Mouse (Mus musculus): ENCODE data around the gene Atp5g1.
"Not testable (repeated sequence)": the region's sequence is repeated elsewhere in the genome, so short reads cannot be mapped to it uniquely, and the experiment has no call there.

The Atp5g1 gene

DNA sequence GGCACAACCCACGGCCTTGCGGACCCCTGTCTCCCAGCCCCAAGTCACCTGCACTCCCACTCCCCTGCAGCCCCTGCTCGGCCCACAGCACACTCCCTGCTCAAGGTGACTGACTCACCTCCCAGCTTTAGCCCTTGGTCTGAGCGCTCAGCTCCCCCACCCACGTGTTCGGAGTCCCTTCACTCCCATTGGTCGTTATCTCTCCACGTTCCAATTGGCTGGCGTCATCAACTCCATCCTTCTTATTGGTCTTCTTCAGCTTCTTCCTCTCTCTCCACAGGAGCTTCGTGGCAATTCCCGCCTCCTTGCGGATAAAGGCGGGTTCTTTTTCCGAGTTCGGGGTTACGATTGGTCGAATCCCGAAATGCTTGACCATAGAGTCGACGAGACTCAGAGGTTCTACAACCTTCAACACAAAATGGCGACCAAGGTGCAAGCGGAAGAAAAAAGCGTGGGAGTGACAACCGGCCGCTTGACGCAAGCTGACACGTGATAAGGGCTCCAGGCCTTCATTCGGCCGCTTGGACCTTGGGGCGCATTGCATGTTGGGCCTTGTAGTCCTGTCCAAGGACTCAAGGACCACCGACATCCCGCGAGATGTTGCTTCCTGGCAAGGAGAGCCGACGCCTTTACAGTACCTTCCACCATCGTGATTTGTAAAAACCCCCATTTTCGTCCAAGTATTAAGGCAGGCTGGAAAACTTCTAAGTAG lies at the start of gene Atp5g1:
Gene Atp5g1 (minus strand): TSS at position 162 of the 712 bp plus-strand sequence.
- peak; percentile 99 for DNase-seq (ENCODE audit: low spot score)

GRCm38 (mm10) chr11:96124052-96124914 lies 48.8 kb upstream of the Atp5g1 start:
- no peak for DNase-seq (ENCODE audit: low spot score)

DNA sequence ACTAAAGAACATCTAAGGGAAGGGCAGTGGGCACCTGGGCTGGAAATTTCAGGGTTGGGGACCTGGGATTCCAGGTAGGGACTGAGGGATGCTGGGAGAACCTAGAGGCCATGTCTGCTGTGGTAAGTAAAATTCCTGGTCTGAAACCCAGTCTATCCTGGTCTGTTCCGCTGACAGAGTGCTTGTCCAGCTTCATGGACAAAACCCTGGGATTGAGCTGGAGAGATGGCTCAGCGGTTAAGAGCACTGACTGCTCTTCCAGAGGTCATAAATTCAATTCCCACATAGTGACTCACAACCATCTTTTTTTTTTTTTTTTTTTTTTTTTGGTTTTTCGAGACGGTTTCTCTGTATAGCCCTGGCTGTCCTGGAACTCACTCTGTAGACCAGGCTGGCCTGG lies 47.3 kb upstream of the Atp5g1 start:
- not testable (repeated sequence) for DNase-seq (ENCODE audit: low spot score)

DNA sequence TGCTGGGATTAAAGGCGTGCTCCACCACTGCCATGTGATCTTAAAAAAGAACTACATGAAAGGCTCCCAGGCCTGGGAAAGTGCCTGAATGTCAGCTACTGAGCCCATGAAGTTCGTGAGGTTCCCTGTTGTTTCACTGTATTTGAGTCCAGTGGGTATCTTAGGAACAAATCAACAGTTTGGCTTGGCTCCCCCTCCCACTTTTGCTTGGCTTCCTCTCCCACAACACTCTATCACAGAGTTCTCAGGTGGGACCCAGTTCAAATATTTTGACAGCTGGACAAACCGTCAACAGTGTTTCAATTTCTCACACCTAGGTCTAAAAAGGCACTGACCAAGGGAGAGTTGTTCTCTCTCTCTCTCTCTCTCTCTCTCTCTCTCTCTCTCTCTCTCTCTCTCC lies 43.9 kb upstream of the Atp5g1 start:
- no peak for DNase-seq (ENCODE audit: low spot score)

DNA sequence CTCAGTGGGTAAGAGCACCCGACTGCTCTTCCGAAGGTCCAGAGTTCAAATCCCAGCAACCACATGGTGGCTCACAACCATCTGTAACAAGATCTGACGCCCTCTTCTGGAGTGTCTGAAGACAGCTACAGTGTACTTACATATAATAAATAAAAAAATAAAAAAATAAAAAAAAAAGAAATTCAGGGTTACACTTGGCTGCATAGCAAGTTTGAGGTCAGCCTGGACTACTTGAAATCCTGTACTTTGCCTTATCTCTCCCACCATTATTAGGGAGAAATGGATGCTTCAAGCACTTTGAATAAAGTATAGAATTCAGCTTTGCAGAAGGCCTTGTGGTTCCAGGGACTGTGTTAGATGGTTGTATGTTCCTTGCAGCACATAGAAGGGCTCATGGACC lies 41.5 kb upstream of the Atp5g1 start:
- not testable (repeated sequence) for DNase-seq (ENCODE audit: low spot score)

DNA sequence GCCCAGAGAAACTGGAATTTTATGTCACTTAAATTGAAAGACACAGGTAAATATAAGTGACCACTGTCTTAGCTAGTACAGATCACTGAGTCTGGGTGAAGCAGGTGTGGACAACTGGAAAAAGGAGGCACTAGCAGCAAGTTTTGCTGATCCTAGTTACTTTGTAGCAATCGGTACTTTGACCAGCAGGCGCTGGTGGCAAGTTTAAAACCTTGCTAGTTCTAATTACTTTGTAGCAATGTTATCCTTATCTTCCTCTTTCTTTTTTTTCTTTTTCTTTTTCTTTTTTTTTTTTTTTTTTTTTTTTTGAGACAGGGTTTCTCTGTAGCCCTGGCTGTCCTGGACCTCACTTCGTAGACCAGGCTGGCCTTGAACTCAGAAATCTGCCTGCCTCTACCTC lies 40.6 kb upstream of the Atp5g1 start:
- DNase-seq (ENCODE audit: low spot score): no peak

GRCm38 (mm10) chr11:96115416-96115815 lies 39.9 kb upstream of the Atp5g1 start:
- no peak for DNase-seq (ENCODE audit: low spot score)

DNA sequence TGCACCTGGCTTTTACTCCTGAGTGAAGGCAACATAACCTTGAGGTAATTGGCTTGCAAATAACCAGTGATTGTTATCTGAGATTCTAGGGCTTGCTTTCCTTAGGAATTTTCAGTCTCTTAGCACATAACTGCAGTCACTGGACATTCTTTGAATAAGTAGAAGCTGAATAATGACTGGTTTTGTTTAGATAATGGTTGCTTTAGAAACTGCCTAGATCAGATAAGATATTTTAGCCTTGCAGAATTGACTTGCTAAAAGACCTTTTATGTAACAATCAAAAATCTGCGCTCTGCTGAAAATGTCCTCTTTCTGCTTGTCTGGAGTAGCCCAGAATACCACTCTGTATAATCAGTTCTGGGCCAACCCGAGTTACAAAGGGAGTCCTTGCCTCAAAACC lies 38.6 kb upstream of the Atp5g1 start:
- no peak for DNase-seq (ENCODE audit: low spot score)

- no peak for DNase-seq (ENCODE audit: low spot score)
These were observed 36.3 kb upstream of the Atp5g1 start, which contains the start of gene Calcoco2 for GRCm38 (mm10) chr11:96111751-96112150. TSS of gene Calcoco2 (minus strand) at chr11:96111964.

DNA sequence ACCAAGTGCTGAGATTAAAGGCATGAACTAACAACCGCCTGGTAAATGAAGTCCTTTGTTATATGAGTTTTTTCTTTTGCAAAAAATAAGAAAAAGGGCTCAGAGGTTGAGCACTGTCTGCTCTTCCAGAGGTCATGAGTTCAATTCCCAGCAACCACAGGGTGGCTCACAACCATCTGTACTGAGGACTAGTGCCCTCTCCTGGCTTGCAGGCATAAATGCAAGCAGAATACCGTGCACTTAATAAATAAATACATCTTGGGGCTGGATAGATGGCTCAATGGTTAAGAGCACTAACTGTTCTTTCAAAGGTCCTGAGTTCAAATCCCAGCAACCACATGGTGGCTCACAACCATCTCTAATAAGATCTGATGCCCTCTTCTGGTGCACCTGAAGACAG lies 35.5 kb upstream of the Atp5g1 start:
- not testable (repeated sequence) for DNase-seq (ENCODE audit: low spot score)

DNA sequence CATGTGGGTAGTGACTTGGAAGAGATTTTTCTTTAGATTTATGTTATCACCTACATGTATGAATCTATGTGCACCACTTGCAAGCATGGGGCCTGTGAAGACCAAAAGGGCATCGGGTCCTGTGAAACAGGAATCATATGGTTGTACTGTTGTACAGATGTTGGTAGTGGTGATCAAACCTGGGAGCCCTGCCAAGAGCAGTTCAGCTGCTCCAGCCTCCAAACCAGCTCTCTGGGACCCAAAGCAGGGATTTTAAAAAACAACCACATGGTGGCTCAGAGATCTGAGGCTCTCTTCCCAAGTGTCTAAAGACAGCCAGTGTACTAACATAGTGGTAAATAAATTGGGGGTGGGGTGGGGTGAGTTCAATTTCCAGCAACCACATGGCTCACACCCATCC lies 32.9 kb upstream of the Atp5g1 start:
- no peak for DNase-seq (ENCODE audit: low spot score)

DNA sequence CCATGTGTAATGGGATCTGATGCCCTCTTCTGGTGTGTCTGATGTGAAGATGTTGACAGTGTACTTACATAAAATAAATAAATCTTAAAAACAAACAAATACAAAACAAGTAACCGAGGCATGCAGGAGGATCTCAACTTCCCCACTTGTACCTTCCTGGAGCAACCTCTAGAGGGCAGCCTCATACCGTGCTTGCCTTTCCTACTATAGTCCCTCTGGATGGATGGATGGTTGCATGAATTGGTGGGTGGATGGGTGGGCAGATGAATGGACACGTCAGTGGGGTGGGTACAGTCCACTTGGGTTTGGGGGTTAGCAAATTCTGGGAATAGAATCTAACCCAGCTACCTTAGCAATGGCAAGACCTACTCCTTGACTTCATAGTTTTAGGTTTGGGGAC lies 17.9 kb upstream of the Atp5g1 start:
- DNase-seq (ENCODE audit: low spot score): peak; percentile 41

GRCm38 (mm10) chr11:96092674-96093291 lies 17.3 kb upstream of the Atp5g1 start:
- no peak for DNase-seq (ENCODE audit: low spot score)

DNA sequence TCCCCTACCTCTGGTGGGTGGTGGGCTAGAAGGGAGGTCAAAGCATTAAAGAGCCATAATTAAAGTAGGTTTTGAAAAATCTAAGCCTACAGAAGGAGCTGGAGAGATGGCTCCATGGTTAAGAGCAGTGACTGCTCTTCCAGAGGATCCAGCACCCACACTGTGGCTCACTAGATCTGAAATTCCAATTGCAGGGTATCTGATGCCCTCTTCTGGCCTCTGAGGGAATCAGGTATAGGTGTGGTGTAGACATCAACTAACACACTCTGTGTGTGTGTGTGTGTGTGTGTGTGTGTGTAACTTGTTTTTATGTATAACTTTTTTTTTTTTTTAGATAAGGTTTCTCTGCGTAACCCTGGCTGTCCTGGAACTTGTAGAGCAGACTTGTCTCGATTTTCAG lies 15.6 kb upstream of the Atp5g1 start:
- peak; percentile 18 for DNase-seq (ENCODE audit: low spot score)

GRCm38 (mm10) chr11:96087981-96088380 lies 12.5 kb upstream of the Atp5g1 start:
- DNase-seq (ENCODE audit: low spot score): no peak

- DNase-seq (ENCODE audit: low spot score): no peak
These were observed 7.2 kb upstream of the Atp5g1 start for GRCm38 (mm10) chr11:96082682-96083081.

- no peak for DNase-seq (ENCODE audit: low spot score)
These were observed 5.3 kb upstream of the Atp5g1 start for GRCm38 (mm10) chr11:96080736-96081135.

DNA sequence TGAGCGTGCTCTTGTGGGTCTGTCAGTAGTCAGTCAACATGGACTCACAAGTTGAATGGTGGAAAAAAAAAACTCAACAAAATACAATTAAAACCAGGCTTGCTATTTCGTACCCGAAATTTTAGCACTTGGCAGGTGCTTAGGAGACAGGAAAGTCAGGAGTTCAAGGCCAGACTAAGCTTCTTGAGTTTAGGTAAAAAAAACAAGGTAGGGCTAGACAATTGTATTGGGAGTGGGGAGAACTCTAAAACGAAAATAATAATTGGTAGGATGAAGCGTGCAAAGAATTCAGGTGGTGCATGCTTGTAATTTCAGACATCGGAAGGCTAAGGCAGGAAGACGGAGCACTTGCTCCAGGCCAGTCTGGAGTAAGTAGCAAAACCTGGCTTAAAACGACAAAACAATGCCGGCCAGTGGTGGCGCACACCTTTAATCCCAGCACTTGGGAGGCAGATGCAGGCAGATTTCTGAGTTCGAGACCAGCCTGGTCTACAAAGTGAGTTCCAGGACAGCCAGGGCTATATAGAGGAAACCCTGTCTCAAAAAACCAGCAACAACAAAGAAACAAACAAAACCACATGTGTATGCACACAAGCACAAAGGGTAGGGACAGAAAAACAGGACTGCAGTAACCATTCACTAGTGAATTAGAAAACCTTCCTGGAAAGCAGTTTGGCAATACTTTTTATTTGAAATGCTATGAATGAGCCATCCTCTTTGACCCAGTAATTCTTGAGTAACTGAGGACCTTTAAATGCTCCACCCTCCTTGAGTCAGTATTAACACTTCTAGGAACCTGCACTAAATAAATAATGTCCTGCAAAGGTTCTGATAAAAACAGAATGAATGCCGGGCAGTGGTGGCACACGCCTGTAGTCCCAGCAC lies 993 bp upstream of the Atp5g1 start:
- no peak for DNase-seq (ENCODE audit: low spot score)

DNA sequence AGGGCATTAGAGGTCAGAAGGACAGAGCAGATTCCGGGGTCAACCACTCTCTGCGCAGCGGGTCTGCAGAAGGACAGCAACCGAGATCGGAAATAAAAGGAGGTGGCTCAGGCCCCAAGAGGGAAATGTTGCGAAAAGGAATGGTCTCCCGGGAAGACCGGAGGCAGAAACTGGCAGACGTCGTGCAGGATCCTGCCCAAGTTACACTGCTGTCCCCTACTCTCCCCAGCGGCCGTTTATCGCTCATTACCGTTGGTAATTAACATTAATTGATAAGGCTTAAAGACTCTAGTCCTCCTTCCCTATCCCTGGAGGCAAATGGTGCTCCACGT lies 327 bp downstream of the Atp5g1 start:
- DNase-seq (ENCODE audit: low spot score): no peak

GRCm38 (mm10) chr11:96074351-96075176 lies 906 bp downstream of the Atp5g1 start:
- peak; percentile 51 for DNase-seq (ENCODE audit: low spot score)
